Mouse (Mus musculus) heart, postnatal 0 days (tissue): ENCODE results near the gene Tulp2.

Experiments used
- CTCF ChIP-seq: IDR thresholded peaks from 2 replicates; pipeline ENCODE4 v1.5.1; 2016; ENCODE audit warnings: antibody characterized with exemption, control low read depth, low read depth
- EP300 ChIP-seq: IDR thresholded peaks from 2 replicates; pipeline ENCODE4 v1.6.1; 2016; ENCODE audit warnings: antibody characterized with exemption, low read depth

- no peak for TF ChIP-seq EP300
- no peak for TF ChIP-seq CTCF
These were observed 19.9 kb upstream of the Tulp2 start for GRCm38 (mm10) chr7:45461781-45462180.
